Mouse (Mus musculus) limb, embryonic 15.5 days (tissue): ENCODE results near the gene Slc41a1. TPM values are rescaled to one million over a fixed set of nuclear protein-coding genes. Genes with fewer than 3 reads are reported as not detected.
"Not testable (repeated sequence)": the region's sequence is repeated elsewhere in the genome, so short reads cannot be mapped to it uniquely, and the experiment has no call there.

Experiments used
- ATAC-seq: fragments of 200-750 bp; cut with Nextera tagmentation; 2 replicates; pipeline ENCODE4 v1.8.0; 2017; ENCODE audit warnings: low read depth, moderate TSS enrichment; ENCODE audit not compliant: insufficient number of reproducible peaks, low FRiP score, low TSS enrichment
- H3K27ac ChIP-seq: fragments of 300-500 bp; sonication (generic); 2 replicates; pipeline ENCODE4 v1.5.1; 2015; ENCODE audit warnings: moderate library complexity, mild to moderate bottlenecking, inconsistent platforms
- H3K27me3 ChIP-seq: fragments of 300-500 bp; sonication (generic); 2 replicates; pipeline ENCODE4 v1.6.1; 2015; ENCODE audit warnings: inconsistent platforms
- H3K36me3 ChIP-seq: fragments of 300-500 bp; sonication (generic); 2 replicates; pipeline ENCODE4 v1.6.1; 2015; ENCODE audit warnings: inconsistent platforms
- H3K4me1 ChIP-seq: fragments of 300-500 bp; sonication (generic); 2 replicates; pipeline ENCODE4 v1.6.1; 2015; ENCODE audit warnings: inconsistent platforms
- H3K4me2 ChIP-seq: fragments of 300-500 bp; sonication (generic); 2 replicates; pipeline ENCODE4 v1.6.1; 2015; ENCODE audit warnings: mild to moderate bottlenecking, inconsistent platforms
- H3K4me3 ChIP-seq: fragments of 300-500 bp; sonication (generic); 2 replicates; pipeline ENCODE4 v1.5.1; 2015; ENCODE audit warnings: mild to moderate bottlenecking, inconsistent platforms
- H3K9ac ChIP-seq: fragments of 300-500 bp; sonication (generic); 2 replicates; pipeline ENCODE4 v1.6.1; 2015; ENCODE audit warnings: inconsistent platforms
- H3K9me3 ChIP-seq: fragments of 300-500 bp; sonication (generic); 2 replicates; pipeline ENCODE4 v1.6.1; 2016; ENCODE audit warnings: inconsistent platforms
- WGBS: fragments of 180-500 bp; shearing (Covaris S2); methylation state at CpG from one replicate; pipeline ENCODE4 v1.1.7; 2015; 5-methylcytosine and 5-hydroxymethylcytosine counted together
- polyA plus RNA-seq: library from polyadenylated mRNA; unstranded; fragments of >200 nt; fragmentation: Nextera tagmentation; extraction: Ambion mirVana; gene quantifications from 2 replicates; pipeline ENCODE4 v1.2.1, GENCODE M21; 2015

Slc41a1 gene
- polyA plus RNA-seq, 1 experiment from 2014 or later: 16.4 TPM

GRCm38 (mm10) chr1:131812631-131813295 is 14.5 kb upstream of the Slc41a1 start:
- Histone ChIP-seq H3K4me3 (no peak overlapping the region), H3K27me3 (no peaks in the 10 kb centered on the region), H3K9me3 (no peaks in the 10 kb centered on the region), H3K27ac (no peak overlapping the region), H3K4me1 (no peaks in the 10 kb centered on the region), H3K4me2 (no peak overlapping the region), H3K9ac (no peak overlapping the region), H3K36me3 (no peaks in the 10 kb centered on the region)
- ATAC-seq: no peak
- 91% methylated on average over 9 of the region's 9 CpGs for WGBS

- Histone ChIP-seq H3K4me1 (no peaks in the 10 kb centered on the region), H3K27me3 (no peaks in the 10 kb centered on the region), H3K9ac (no peak overlapping the region), H3K4me2 (no peak overlapping the region), H3K9me3 (no peaks in the 10 kb centered on the region), H3K4me3 (no peak overlapping the region), H3K27ac (no peak overlapping the region), H3K36me3 (no peaks in the 10 kb centered on the region)
- no peak for ATAC-seq
- WGBS: 81% methylated on average over 4 of the region's 4 CpGs
Observed at GRCm38 (mm10) chr1:131813731-131814130, 13.6 kb upstream of the Slc41a1 start.

DNA sequence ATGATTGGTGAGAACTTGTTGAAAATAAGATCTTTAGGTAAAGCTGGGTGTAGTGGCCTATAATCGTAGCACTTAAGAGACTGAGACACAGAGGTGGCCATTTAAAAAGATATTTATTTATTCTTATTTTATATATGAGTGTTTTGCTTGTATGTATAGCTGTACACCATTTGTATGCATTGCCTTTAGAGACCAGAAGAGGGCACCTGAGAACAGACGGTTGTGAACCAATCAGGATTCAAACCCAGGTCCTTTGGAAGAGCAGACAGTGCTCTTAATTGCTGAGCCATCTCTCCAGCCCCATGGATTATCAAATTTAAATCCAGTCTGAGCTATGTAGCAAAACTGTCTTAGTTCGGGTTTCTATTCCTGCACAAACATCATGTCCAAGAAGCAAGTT is 13.1 kb upstream of the Slc41a1 start:
- Histone ChIP-seq H3K4me3 (no peak overlapping the region), H3K9me3 (no peaks in the 10 kb centered on the region), H3K27ac (no peak overlapping the region), H3K4me2 (no peak overlapping the region), H3K9ac (no peak overlapping the region), H3K27me3 (no peaks in the 10 kb centered on the region), H3K36me3 (no peaks in the 10 kb centered on the region), H3K4me1 (no peaks in the 10 kb centered on the region)
- whole genome bisulfite sequencing: 86% methylated on average over 3 of the region's 3 CpGs
- no peak for ATAC-seq

DNA sequence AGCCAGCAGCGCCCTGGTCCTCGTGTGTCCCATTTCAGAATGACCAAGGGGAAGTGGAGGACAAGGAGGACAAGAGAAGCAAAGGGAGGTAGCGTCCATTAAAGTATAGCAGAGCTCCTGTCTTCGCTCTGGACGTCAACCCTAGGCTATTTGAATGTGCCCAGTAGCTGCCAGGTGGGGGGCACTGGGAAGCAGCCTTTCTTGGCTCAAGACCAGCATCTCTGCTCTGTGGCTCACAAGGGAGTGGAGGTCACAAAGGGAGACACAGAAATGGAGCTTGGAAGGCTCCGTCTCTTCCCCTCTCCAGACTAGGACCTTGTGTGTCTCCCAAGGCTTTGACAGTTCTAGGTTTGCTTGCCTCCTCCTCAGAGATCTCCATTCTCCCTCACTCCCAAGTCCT is 10.4 kb upstream of the Slc41a1 start:
- Histone ChIP-seq H3K4me3 (no peak overlapping the region), H3K27ac (no peak overlapping the region), H3K36me3 (no peaks in the 10 kb centered on the region), H3K9me3 (no peaks in the 10 kb centered on the region), H3K4me1 (no peaks in the 10 kb centered on the region), H3K4me2 (no peak overlapping the region), H3K27me3 (no peaks in the 10 kb centered on the region), H3K9ac (no peak overlapping the region)
- 80% methylated on average over 6 of the region's 6 CpGs for WGBS
- no peak for ATAC-seq

GRCm38 (mm10) chr1:131820353-131820752 is 6.9 kb upstream of the Slc41a1 start:
- not testable (repeated sequence) for ATAC-seq, H3K36me3 ChIP-seq, H3K4me2 ChIP-seq, H3K4me3 ChIP-seq, H3K27me3 ChIP-seq, H3K4me1 ChIP-seq, H3K9me3 ChIP-seq, H3K9ac ChIP-seq
- peak overlapping the region; percentile 35; the same call in 1 of the 2 replicates for H3K27ac ChIP-seq
- 63% methylated on average over 9 of the region's 9 CpGs for WGBS

DNA sequence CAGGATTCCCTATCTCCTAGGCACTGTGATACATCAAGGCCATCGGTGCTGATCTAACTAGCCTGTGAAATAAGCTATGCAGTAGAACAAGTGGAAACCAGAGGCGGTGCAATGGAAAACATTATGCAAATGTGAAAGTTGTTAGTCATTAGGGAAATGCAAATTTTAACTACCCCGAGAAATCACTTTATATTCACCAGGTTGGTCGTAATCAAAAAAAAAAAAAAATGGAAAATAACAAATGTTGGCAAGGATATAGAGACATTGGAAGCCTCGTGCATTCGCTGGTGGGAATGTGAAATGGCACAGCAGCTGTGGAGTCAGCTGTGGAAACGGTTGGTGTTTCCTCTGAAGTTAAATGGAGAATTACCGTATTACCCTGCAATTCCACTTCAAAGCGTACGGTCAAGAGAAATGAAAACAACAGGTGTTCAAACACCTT is 6.4 kb upstream of the Slc41a1 start:
- H3K4me3 ChIP-seq: no peak overlapping the region
- 61% methylated on average over 10 of the region's 10 CpGs for WGBS
- no peaks in the 10 kb centered on the region for H3K36me3 ChIP-seq
- no peak overlapping the region for H3K4me2 ChIP-seq
- no peaks in the 10 kb centered on the region for H3K9me3 ChIP-seq
- H3K27ac ChIP-seq: peak overlapping the region; percentile 35; the same call in 1 of the 2 replicates
- H3K4me1 ChIP-seq: no peaks in the 10 kb centered on the region
- no peak for ATAC-seq
- H3K27me3 ChIP-seq: no peaks in the 10 kb centered on the region
- H3K9ac ChIP-seq: no peak overlapping the region

GRCm38 (mm10) chr1:131822292-131822691 is 5.0 kb upstream of the Slc41a1 start:
- Histone ChIP-seq H3K4me1 (peaks cover 6% of the 10 kb centered on the region), H3K4me3 (no peak overlapping the region), H3K36me3 (no peaks in the 10 kb centered on the region), H3K27me3 (no peaks in the 10 kb centered on the region), H3K27ac (no peak overlapping the region), H3K9me3 (no peaks in the 10 kb centered on the region), H3K9ac (no peak overlapping the region), H3K4me2 (no peak overlapping the region)
- ATAC-seq: no peak
- 75% methylated on average over 8 of the region's 8 CpGs for WGBS

DNA sequence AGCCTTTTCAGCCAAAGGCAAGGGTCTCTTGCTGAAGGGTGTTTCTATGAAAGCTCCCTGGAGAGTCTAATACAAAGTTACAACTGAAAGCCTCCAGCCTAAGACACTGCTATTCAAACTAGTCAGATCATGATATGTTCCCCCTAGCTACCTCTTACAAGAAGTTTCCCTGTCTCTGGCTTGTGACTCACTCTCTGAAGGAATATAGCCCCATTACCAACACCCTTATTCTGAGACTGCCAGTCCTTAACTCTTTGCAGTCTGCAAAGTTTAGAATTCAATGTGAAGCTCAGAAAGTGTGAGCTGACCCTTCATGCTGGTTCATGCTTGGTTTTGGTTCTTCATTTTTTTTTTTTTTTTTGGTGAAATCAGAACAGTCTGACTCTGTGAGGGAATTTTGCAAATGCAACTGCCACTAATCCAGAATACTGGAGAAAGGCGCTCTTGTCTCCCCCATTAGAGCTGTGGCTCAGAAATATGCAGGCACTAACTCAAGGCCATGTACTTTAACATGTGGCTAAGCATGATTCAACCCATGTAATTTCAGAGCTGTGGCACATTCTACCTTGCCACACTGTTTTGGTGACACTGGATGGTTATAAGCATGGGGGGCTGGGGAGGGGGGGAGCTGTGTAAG is 4.3 kb upstream of the Slc41a1 start:
- Histone ChIP-seq H3K4me1 (peaks cover 8% of the 10 kb centered on the region), H3K36me3 (no peaks in the 10 kb centered on the region), H3K9ac (no peak overlapping the region), H3K9me3 (no peaks in the 10 kb centered on the region), H3K27me3 (no peaks in the 10 kb centered on the region), H3K4me3 (no peak overlapping the region), H3K27ac (no peak overlapping the region), H3K4me2 (no peak overlapping the region)
- no peak for ATAC-seq
- WGBS: 85% methylated on average over 1 of the region's 1 CpGs

DNA sequence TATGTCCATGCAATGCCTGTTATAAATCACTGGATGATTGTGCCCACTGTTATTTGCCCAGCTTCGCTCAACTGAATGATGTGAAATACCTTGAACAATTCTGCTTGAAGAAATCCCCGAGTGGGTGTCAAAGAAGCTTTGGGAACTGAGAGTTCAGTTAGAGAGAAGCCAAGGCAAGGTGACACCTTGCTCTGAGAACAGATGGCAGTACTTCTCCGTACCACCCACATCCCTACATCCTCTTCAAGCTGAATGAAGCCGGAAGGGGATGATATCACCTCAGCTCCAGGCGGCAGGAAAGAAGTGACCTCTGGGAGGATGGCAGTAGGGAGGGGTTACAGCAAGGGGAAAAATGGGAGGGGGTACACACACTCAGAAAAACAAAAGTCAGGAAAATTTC is 3.7 kb upstream of the Slc41a1 start:
- 49% methylated on average over 5 of the region's 5 CpGs for WGBS
- Histone ChIP-seq H3K4me1 (peaks cover 8% of the 10 kb centered on the region), H3K4me2 (no peak overlapping the region)

GRCm38 (mm10) chr1:131824528-131825181 is 2.6 kb upstream of the Slc41a1 start:
- Histone ChIP-seq H3K4me1 (peaks cover 16% of the 10 kb centered on the region), H3K4me2 (no peak overlapping the region), H3K9me3 (no peaks in the 10 kb centered on the region), H3K9ac (no peak overlapping the region), H3K27ac (no peak overlapping the region), H3K27me3 (no peaks in the 10 kb centered on the region), H3K36me3 (no peaks in the 10 kb centered on the region), H3K4me3 (no peak overlapping the region)
- no peak for ATAC-seq
- WGBS: 76% methylated on average over 11 of the region's 11 CpGs

More for the DNA sequence above, 3.7 kb upstream of the Slc41a1 start:
- Histone ChIP-seq H3K4me3 (no peak overlapping the region), H3K36me3 (no peaks in the 10 kb centered on the region), H3K9ac (no peak overlapping the region), H3K27ac (no peak overlapping the region), H3K9me3 (no peaks in the 10 kb centered on the region), H3K27me3 (no peaks in the 10 kb centered on the region)
- no peak for ATAC-seq

DNA sequence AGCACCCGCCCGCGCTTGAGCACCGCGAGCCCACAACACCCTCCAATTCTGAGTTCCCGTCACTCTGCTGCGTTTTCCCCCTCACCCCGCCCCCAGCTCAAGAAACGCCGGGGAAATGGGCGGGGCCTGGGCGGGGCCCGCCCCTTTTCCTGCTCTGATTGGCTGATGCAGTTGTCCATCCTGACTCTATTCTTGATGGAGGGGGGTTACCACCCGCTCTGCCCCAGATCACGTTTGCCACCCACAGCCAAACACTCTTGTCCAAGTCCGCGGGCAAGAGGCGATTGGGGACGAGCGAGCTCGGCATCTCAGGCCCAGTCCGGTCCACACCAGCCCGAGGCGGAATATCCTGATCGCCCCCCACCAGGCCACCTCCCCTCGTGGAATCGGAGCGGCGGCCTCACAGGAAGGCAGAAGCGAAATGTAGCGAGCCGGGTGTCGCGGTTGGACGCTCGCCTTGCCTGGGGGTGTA is 530 bp downstream of the Slc41a1 start:
- Histone ChIP-seq H3K36me3 (peaks cover 19% of the 10 kb centered on the region), H3K4me1 (peaks cover 38% of the 10 kb centered on the region), H3K9me3 (no peaks in the 10 kb centered on the region), H3K27ac (peak overlapping the region; percentile 93), H3K4me2 (peak overlapping the region; percentile 71), H3K4me3 (peak overlapping the region; percentile 81), H3K27me3 (no peaks in the 10 kb centered on the region), H3K9ac (peak overlapping the region; percentile 74)
- peak; percentile 93 for ATAC-seq
- 0% methylated on average over 35 of the region's 36 CpGs for WGBS
